Mouse (Mus musculus): ENCODE results near the gene Thsd7a.

Gene Thsd7a

DNA sequence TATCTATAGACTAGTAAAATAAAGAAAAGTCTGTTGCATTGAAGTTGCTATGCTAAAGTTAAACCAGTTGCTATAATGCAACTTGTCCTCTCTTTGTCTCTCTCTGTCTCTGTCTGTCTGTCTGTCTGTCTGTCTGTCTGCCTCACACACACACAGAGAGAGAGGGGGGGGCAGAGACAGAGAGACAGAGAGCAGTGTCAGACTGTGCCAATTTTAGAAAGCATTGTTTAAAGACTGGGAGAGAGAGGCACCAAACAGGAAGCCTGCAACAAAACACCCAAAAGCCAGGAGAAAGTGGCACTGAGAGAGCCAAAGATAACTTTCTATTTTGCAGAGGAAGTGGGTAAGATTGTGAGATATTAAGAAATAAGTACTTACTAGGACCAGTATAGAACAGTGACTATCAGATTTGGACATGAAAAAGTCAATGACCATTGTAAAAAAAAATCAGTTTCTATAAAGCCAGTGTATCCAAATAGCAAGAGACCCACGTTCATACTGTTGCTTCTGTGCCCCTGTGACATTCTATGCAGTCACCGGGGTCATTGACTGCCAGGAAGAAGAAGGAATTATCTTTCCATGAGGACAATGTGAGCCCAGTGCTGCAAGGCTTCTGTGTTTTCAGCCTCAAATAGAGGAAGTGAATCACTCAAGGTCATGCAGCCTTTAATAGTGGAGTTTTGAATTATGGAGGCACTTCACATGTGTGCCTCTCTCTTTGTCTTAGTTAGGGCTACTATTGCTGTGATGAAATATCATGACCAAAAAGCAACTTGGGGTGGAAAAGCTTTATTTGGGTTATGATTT is 355.4 kb downstream of the Thsd7a start:
- no peak for DNase-seq (ENCODE audit: low spot score in 2 of 2)

DNA sequence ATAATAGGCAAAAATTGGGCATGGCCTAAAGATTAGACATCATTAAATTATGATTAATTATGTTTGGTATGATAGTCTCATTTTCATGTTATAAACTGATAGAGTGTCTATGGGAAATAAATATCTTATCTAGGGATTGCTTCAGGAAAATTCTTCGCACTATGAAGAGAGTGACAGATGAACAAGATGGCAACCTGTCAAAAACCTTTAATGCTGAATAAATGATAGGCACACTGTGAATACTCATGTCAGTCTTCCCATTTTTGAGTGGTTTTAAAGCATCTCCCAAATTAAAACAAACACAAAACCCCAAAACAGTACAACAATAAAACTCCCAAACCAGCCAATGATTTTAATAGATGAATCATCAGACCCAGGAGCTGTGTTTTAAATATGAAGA is 362.5 kb downstream of the Thsd7a start:
- no peak for DNase-seq (ENCODE audit: low spot score in 2 of 2)

DNA sequence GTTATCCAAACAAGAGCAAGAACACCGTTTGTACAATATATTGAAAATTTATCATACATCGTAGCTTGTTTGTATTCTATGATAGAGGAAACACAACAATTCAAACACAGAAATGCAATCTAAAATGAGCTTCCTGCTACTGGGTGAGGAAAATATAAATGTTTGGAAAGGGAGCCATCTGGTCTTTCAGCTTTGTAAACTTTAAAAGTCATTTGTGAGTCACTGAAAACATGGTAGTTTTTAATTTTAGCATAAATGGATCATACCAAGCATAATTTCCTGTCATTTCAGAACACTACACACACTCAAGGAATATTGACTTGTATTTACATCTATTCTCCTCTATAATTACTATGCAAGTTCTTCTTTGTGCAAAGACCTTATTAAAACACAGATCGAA is 363.6 kb downstream of the Thsd7a start:
- no peak for DNase-seq (ENCODE audit: low spot score in 2 of 2)

DNA sequence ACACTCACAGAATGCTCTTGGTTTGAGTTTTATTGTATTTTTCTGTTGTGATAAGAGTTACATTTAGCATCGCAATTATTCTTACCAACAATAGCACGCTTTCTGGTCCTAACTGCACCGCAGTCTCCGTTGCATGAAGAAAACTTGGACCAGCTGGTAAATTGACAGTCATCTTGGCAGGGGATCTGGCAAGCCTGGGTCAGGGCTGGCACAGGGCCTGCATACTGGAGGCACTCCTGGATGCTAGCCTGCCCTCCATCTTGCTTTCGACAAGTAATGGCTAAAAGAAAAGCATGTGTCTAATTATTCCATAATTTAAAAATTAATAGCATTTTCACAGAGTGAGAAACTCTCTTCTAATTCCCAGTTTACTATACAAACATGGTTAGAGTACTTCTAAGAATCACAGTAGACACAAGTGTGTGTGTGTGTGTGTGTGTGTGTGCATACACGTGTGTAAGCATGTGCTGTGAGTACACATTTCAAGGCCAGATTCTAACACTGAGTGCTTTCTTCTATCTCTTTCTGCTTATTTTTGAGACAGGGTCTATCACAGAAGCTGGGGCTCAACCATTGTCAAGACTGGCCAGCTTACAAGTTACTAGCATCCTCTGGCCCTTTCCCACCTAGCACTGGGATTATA is 368.0 kb downstream of the Thsd7a start:
- peak; percentile 32 to 59 for DNase-seq (ENCODE audit: low spot score in 2 of 2)

DNA sequence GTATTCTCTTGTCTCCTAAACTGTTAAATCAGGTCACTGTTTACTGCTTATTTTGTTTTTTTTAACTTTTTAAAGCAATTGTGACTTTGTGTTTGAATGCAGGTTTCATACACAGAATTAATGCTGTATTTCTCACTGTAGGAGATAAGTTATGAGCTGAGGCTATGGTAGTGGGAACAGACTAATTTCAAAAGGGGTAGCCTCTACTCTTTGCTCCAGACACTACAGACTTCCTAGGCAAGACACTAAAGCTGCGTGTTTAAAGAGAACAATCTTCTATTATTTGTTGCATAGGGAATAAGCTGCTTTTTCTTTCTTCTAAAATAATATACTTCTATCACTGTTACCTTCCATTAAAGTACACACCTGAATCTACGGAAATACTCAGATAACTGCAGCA is 368.5 kb downstream of the Thsd7a start:
- no peak for DNase-seq (ENCODE audit: low spot score in 2 of 2)

DNA sequence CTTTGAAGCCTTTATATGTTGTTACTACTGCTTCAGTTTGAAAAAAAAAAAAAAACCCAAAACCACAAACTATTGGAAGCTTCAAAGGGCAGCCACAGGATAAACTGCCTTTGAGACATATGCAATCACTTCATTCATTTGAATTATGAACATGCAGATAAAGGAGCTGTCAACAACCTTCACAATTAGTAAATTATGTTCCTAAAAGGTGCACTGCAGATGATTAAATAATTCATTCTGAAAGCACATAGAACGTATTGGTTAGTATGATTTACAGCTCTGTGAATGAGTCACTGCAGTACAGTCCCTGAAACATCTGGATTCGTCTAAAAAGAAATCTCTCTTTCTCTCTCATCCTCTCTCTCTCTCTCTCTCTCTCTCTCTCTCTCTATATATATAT is 390.5 kb downstream of the Thsd7a start:
- DNase-seq (ENCODE audit: low spot score in 2 of 2) = no peak

DNA sequence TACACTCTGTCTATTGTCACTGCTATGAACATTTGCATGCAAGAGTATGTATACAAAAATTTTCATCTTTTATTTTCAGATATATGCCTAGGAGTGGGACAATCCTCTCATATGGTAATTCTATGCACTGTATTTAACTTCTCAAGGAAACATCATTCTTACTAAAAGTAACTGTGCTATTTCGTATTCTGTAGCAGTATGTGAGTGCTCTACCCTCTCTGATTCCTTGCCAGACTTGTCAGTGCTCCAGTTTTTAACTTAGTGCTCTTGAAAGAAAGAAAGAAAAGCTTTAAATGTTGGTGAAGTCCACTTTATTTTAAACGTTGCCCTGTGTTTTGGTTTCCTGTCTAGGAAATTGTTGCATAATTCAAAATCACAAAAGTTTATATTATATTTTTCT is 395.6 kb downstream of the Thsd7a start:
- DNase-seq (ENCODE audit: low spot score in 2 of 2) = no peak

DNA sequence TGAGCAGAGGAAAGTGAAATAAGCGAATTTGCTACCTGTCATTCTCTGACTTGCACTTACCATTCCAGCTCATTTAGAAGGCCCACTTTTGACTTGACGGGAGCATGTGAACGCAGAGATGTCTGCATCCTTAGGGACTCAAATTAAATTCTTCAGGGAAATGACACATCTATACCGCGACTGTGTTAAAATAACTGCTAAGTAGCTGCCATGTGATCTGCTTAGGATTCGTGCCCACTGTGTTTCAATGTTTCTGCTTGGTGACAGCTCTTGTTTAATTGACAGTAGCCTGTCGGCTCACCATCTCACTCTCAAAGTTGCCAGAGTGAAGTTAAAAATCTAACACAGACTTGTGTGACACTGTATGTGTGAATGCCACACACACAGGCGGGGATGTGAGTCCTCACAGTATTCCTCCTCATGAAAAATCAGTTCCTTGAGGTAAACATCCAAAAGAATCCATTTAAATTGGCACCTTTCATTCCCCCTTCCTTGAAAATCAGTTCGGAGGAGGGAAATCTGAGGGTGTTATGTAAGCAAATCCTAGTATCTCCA is 397.0 kb downstream of the Thsd7a start:
- DNase-seq (ENCODE audit: low spot score in 2 of 2) = no peak

DNA sequence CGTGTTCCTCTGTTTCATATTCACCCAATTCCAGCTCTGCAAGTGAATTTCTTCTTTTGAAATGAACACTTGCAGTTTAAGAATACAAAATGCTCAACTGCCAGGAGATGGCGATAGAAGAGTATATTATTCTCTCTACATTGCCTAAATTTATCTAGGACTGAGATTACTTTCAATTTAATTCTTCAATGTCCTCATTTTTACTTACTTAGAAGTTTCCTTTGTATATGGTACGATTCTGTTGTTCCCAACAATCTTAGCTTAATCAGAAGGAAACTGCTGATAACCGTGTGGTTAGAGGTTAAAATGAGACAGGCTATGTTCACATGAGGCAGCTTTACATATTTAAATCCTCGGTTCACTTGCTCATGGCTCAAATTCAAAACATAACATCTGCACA is 398.5 kb downstream of the Thsd7a start:
- DNase-seq (ENCODE audit: low spot score in 2 of 2) = peak; percentile 14 to 31

DNA sequence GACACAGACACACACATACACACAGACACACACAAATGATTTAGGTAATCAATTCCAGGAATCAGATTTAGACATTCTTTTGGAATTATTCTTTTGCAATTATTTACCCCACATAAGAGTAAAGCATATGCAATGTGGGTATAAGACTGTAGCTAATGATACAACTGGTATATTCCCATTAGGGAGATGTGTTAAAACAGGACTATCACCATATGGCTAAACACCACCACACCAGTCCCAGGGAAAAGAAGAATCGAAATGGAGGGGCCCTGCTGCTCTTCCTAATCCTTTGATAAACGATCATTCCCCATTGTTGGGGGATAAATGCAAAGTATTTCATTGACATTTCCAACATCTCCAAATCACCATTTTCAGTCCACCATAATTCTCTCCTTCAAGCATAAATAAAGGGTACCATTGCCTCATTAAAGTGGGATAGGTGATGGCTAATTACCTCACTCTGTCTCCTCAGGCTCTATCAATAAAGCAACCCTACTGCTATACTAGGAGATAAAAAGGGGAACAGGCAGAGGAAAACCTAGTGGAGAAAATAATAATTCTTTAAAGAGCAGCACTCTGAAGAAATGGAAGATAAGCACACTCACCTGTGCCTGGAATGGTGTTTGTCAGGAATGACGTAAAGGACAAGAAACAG is 400.0 kb downstream of the Thsd7a start:
- no peak for DNase-seq (ENCODE audit: low spot score in 2 of 2)

DNA sequence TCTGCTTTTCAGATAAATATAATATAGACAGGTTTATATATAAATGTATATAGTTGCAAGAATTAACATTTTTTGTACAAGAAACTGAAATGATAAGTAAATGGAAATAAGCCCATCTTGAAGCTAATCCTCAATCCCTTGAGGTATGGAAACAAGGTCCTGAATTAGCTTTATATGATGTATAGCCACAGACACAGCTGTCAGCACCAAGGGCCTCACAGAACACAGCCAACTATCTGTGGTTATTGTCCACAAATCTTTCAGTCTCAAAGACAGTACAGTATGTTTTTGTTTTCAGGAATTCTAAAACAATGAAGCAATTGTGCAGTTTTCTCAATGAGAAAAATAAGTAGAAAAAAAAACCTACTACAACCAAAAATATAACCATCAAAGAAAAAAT is 400.5 kb downstream of the Thsd7a start:
- DNase-seq (ENCODE audit: low spot score in 2 of 2) = no peak

DNA sequence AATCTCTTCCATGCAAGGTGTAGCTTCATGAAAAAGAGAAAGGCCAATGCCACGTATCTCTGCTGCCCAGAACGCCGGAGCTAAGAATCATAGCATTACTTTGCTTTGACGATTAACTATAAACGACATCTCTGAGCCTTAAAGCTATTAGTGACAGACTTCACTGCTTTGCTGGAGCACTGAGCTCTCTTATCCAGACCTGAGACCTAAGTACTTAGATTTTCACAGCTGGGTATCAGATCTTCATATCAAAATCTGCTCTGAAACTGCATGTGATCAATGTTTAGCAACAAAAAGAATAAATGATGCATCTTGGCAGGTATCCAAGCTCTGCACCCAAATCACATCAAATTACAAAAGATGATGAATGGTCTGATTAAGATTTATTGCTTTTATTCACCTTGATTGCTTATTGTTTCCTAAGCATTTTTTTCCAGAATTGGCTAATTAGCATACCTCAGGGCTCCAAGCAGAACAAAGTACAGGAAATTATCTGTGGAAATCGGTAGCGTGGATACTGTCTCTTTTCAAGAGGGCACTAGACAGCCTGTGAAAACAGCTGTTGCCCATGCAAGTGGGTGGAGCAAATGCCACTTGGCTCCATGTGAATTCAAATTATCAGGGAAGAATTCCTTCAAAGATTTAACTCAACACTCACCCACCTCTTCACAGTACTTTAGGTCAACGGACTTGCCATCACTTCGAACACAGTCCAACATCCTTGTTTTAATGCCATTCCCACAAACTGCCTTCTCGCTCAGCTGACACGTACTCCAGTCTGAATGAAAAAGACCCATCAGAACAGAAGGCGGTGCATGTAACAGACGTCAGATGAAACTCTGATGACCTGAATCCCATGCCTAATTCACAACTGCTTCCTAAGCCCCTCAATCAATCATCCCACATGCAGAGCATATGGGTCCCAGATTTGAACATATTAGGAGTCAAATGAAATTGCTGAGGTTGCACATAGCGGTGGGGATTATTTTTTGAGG is 412.3 kb downstream of the Thsd7a start:
- no peak for DNase-seq (ENCODE audit: low spot score in 2 of 2)

DNA sequence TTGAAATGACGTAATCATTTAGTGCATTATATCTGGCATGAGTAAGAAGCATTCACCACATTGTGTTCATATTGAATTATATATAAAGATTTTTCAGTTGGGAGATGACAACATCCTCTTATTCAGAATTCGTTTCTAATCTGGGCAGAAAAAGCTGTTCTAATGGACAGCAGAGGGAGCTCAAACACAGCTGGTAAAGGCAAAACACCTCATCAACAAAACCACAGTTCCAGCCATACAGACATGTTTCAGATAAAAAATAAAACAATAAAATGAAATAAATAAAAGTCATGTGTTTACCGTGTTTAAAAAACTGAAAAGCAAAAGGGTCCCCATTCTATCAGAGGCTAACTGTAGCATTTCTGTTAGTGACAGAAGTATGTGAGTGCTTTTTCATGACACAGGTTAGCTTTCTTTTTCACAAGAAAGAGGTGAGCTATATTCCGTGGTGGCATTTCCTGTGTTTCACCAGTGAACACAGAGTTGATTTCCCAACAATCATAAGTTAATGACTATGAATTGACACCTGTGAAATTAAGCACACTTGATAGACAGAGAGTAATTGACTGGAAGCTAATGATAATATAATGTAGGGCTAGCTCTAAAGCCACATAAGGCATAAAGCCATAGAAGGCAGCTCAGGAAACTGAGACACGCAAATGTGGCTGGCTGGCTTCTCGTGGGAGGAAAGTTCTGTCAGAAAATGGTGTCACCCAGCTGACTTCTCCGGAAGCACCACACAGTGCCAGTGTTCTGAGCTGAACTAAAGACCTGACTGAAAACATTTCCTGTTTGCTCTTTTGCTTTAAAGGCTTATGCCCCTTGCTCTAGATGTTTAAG is 433.9 kb downstream of the Thsd7a start:
- peak; percentile 41 to 54 for DNase-seq (ENCODE audit: low spot score in 2 of 2)

DNA sequence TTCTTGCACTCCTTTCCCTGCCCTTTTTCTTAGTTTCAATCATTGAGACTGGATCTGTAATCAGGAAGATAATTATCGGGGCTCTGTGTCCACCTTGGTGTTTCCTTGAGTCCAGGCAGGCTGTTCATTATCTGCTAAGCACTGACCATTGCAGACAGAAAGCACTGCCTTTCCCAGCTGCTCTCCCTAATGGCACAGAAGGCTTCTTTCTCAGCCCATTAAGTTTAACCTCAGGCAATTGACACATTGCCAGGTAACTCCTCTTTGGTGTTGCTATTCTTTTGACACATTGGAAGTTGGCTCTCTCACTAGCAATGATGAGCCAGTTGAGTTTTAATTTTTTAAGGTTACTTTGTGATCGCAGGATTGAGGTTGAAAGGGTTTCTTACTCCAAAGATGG is 441.7 kb downstream of the Thsd7a start:
- no peak for DNase-seq (ENCODE audit: low spot score in 2 of 2)

DNA sequence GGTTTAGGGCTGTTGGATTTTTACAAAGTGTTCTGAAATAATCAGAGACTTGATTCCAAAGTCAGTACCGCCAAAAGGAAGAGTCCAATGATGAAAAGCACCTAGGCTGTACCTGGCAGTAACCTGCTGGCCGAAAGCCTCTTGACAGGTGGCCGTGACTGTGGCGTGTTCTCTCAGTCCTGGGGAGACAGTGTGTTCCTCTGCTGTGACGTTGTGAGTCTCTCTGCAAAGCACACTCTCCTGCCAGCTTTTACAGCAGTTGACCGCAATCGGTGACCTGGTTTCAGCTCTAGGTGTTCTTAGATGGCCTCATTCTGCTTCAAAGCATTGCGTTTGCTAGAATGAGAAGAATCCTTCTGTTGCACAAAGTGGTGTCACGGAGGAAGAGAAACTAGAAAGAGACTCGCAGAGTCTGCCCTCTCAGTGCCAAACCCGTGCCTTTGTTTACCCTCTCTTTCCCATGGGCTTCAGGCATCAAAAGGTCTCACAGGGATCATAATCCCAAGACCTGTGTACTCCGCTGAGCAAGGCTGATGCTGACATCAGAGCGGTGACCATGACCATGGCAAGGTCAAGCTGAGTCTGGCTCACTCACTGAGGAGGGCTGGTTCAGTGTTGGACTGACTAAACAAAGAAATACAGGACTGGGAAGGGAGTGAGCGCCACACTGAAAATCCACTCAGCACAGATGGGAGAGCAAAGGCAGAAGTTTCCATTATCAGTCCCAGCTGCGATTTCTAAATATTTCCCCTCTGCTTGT is 486.4 kb downstream of the Thsd7a start:
- no peak for DNase-seq (ENCODE audit: low spot score in 2 of 2)
